Mouse (Mus musculus) spleen, adult 18-20 months (tissue): ENCODE data around the gene Eif4a3.

Source experiments
- DNase-seq, 2 experiments: peaks; one replicate each; pipeline ENCODE4 v3.0.0; 2022; ENCODE audit warnings: mixed read lengths in 2 of 2

Eif4a3 gene

GRCm38 (mm10) chr11:119299391-119300245, at the start of gene Eif4a3:
Gene Eif4a3, minus strand, starts transcription at chr11:119300089.
- DNase-seq = peak; percentile 91 to 98

GRCm38 (mm10) chr11:119347125-119347524, 47.2 kb upstream of the Eif4a3 start:
- DNase-seq = no peak

- DNase-seq = no peak
Observed at GRCm38 (mm10) chr11:119344865-119345264, 45.0 kb upstream of the Eif4a3 start.

DNA sequence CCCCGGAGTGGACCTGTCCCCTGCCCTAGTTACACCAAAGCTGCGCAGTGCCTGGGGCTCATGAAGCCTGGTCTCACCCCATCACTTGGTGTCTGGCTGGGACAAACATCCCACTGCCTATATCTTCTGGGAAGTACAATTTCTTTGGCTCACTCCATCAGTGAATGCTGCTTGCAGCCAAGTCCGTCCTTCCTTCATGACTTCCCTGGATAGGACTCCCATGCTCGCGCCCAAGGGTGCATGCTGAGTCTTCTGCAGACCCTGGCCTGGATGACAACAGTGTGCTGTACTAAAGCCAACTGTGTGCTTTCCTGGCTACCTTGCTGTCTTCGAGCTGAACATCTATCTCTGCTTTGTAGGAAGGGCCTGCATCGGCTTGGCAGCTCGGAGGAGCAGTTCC, 44.3 kb upstream of the Eif4a3 start:
- no peak for DNase-seq

DNA sequence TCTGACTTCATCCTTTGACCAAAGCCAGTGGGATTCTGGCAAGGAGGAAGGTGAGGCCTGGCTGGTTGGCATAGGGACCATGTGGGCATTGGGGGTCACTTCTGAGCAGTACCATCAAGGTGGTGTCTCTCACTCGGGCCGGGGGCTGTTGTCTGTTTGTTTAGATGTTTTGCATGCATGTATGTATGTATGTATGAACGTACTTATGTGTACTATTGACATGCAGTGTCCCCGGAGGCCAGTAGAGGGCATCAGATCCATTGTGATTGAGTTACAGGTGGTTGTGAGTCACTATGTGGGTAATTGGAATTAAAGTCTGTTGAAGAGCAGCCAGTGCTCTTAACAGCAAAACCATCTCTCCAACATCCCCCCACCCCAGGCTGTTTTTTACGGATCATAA, 39.7 kb upstream of the Eif4a3 start:
- DNase-seq = peak; percentile 54 to 80

DNA sequence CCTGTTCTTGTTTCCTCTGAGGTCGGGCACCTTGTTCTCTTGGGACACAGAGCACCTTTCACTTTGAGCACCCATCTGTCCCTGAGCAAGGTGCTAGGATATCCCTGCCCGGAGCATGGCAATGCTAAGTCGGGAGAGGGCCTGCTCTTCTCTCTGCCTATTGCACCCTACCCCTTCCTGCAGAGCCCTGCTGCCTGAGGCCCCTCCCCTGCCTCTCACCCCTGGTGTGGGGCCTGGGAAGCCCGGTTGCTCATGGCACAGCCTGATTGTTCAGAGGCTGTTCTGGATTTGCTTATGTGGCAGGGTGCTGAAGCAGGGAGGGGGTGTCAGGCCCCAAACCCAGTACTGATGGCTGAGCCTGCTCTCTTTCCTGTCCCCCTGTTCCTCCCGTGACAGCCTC, 39.3 kb upstream of the Eif4a3 start:
- DNase-seq = no peak

DNA sequence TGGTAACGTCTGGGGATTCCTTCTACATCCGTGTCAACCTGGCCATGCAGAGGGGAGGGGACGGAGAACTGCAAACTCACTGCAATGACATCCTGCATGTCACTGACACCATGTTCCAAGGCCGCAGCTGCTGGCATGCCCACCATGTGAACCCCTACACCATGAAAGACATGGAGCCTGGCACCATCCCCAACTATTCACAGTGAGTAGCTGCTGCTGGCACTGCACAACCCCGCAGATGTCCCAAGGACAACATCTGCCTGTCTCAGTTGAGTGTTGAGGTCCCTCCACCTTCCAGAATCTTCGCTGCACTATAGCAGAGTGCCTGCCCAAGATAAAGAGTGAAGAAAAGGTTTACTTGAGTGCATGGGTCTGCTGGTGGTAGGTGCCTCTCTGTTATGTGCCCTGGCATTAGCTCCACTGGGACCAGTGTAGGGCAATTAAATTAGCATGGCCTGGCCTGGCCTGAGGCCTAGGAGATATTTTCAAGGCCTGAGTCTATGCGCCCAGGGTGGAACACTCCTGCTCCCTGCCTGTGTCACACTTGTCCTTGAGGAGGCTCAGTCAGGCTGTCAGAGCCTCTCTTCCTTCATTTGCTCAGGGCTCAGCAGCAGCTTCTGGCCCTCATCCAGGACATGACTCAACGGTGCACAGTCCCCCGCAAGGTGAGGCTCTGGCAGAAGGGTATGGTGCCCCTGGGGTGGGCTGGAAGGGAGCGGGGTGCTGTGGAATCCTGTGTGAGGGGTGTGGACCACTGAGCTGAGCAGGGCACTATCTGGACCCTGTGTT, 38.6 kb upstream of the Eif4a3 start:
- DNase-seq = no peak

DNA sequence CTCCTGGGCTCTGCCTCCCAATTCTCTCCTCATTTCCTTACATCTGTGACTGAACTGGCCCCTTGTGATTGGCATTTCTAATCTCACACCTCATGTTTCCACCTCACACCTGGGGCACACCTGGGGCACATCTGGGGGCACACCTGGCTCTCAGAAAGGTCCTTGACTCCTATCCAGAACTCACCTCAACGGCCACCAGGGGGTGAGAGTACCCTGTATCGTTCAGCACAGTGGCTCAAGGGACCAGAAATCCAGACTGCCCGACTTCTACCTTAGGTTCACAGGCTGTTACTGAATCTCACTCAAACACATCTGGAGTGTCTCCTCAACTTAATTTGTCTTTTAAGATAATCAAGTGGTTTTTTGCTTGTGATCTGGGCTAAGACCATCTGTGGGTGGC, 32.1 kb upstream of the Eif4a3 start:
- DNase-seq = no peak

DNA sequence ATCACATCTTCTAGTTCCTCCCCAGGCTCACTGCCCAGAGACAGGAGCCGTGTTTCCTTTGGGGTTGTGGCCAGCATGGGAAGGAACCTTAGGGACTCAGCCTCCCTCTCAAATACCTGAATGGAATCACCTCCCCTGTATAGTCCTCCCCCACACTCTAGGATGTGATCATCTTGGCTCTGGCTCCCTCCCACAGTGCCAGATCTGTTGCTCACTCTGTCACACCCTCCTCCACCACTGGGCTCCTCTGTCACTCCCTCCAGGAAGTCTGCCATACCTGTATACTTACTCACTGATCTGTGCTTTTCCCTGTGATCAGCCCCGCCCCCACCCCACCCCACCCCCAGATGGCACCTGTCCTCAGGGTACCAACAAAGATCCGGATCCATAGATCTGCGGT, 30.7 kb upstream of the Eif4a3 start:
- DNase-seq = no peak

- no peak for DNase-seq
Observed at GRCm38 (mm10) chr11:119325068-119325467, 25.2 kb upstream of the Eif4a3 start.

GRCm38 (mm10) chr11:119322521-119322920, 22.6 kb upstream of the Eif4a3 start:
- no peak for DNase-seq

- DNase-seq = no peak
Observed at GRCm38 (mm10) chr11:119316720-119317119, 16.8 kb upstream of the Eif4a3 start.

GRCm38 (mm10) chr11:119314252-119314936, 14.5 kb upstream of the Eif4a3 start:
- DNase-seq = no peak

- DNase-seq = no peak
Observed at GRCm38 (mm10) chr11:119310621-119311020, 10.7 kb upstream of the Eif4a3 start.

DNA sequence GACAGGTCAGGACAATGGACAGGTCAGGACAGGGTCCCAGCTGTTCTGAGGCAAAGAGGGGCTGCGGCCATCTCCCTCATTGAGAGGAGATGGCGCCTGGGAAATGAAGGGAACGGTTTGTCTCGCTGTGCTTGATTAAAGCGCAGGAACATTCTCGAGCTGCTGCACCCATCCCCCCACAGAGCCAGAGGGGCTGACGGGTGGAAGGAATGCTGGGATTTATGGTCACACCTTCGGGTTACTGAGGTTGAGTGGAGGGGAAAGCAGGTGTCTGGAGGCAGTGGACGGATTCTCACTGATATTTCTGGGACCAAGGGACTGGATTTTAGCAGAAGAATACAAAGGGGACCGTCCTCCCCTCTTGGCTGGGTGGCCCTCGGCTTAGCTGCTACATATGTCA, 8.0 kb upstream of the Eif4a3 start:
- DNase-seq = no peak

DNA sequence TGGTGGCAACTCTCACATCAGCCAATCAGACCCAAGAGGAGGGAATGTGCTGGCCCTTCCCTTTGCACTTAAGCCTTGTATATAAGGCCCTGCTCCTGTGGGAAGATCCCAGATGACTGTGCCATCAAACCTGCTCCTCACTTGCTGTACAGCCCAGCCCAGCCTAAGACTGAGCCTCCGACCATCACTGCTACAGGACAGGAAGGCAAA, 7.7 kb upstream of the Eif4a3 start, which contains the start of gene Card14:
Gene Card14 (plus strand): TSS at position 111 of the 210 bp plus-strand sequence.
- no peak for DNase-seq

GRCm38 (mm10) chr11:119306762-119307657, 7.1 kb upstream of the Eif4a3 start:
- no peak for DNase-seq

GRCm38 (mm10) chr11:119304904-119305712, 5.2 kb upstream of the Eif4a3 start:
- peak in 1 of 2 experiments; percentile 40 for DNase-seq

DNA sequence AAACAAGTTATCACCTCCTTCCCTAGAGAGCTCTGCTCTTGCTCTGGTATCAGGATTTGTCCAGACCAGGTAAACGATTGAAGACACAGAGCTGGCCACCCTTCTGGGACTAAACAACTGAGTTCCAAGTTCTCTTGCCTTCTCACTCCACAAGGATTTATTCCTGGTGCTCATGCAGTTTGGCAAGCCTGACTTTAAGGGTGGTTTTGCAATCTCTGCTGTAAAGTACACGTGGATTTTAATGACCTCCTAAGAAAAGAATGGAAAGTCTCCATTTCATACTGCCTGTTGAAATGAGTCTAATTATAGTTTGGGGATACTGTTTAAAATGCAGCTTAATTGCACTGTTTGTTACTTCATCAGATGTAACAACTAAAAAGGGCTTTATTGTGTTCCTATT, 1.1 kb upstream of the Eif4a3 start:
- no peak for DNase-seq

GRCm38 (mm10) chr11:119300246-119300935, 502 bp upstream of the Eif4a3 start:
- no peak for DNase-seq

DNA sequence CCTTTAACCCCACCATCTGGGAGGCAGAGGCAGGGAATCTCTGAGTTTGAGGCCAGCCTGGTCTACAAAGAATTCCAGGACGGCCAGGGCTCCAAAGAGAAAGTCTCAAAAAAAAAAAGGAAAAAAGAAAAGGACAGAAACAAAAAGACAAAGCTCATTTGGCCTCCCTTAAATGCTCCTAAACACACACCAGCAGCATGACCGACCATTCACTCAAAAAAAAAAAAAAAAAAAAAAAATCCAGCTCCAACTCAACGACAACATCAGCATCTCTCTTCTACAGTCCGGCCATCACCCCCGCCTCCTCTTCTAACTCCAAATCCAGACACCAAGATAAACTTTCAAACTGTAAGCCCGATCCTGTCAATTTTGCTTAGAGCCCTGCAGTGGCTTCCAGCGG, 972 bp downstream of the Eif4a3 start:
- DNase-seq = no peak
